Mouse (Mus musculus) liver, embryonic 16.5 days (tissue): ENCODE results near the gene Cers5. TPM values are rescaled to one million over a fixed set of nuclear protein-coding genes. Genes with fewer than 3 reads are reported as not detected.

Source experiments
- ATAC-seq: fragments of 200-750 bp; cut with Nextera tagmentation; 2 replicates; pipeline ENCODE4 v1.8.0; 2017; ENCODE audit warnings: low read depth, mild to moderate bottlenecking, moderate number of reproducible peaks, moderate library complexity
- H3K27ac ChIP-seq: fragments of 300-500 bp; sonication (generic); 2 replicates; pipeline ENCODE4 v1.5.1; 2014; ENCODE audit warnings: mild to moderate bottlenecking, low read length
- H3K27me3 ChIP-seq: fragments of 300-500 bp; sonication (generic); 2 replicates; pipeline ENCODE4 v1.6.1; 2014; ENCODE audit warnings: low read depth, low read length, mixed read lengths; ENCODE audit not compliant: control insufficient read depth, insufficient read depth
- H3K36me3 ChIP-seq: fragments of 300-500 bp; sonication (generic); 2 replicates; pipeline ENCODE4 v1.6.1; 2014; ENCODE audit warnings: mild to moderate bottlenecking; ENCODE audit not compliant: control insufficient read depth, insufficient read depth
- H3K4me1 ChIP-seq: fragments of 300-500 bp; sonication (generic); 2 replicates; pipeline ENCODE4 v1.6.1; 2014; ENCODE audit warnings: low read depth, low read length, mixed read lengths; ENCODE audit not compliant: control insufficient read depth
- H3K4me2 ChIP-seq: fragments of 300-500 bp; sonication (generic); 2 replicates; pipeline ENCODE4 v1.6.1; 2014; ENCODE audit warnings: low read depth, low read length, mixed read lengths
- H3K4me3 ChIP-seq: fragments of 300-500 bp; sonication (generic); 2 replicates; pipeline ENCODE4 v1.5.1; 2014; ENCODE audit warnings: low read depth, mild to moderate bottlenecking, low read length
- H3K9ac ChIP-seq: fragments of 300-500 bp; sonication (generic); 2 replicates; pipeline ENCODE4 v1.6.1; 2014; ENCODE audit warnings: low read depth, low read length
- H3K9me3 ChIP-seq: fragments of 300-500 bp; sonication (generic); replicated peaks from 2 replicates; pipeline ENCODE4 v1.6.1; 2016; ENCODE audit warnings: low read length; ENCODE audit not compliant: control insufficient read depth
- WGBS: fragments of 180-500 bp; shearing (Covaris S2); extraction: QIAGEN DNeasy Blood & Tissue Kit; methylation state at CpG from one replicate; pipeline ENCODE4 v1.1.7; 2014; ENCODE audit not compliant: insufficient replicate concordance; 5-methylcytosine and 5-hydroxymethylcytosine counted together
- polyA plus RNA-seq: library from polyadenylated mRNA; unstranded; fragments of >200 nt; fragmentation: Nextera tagmentation; extraction: Ambion mirVana; gene quantifications from 2 replicates; pipeline ENCODE4 v1.2.1, GENCODE M21; 2015

The Cers5 gene
- polyA plus RNA-seq, 1 experiment from 2014 or later, result 6.9 TPM

DNA sequence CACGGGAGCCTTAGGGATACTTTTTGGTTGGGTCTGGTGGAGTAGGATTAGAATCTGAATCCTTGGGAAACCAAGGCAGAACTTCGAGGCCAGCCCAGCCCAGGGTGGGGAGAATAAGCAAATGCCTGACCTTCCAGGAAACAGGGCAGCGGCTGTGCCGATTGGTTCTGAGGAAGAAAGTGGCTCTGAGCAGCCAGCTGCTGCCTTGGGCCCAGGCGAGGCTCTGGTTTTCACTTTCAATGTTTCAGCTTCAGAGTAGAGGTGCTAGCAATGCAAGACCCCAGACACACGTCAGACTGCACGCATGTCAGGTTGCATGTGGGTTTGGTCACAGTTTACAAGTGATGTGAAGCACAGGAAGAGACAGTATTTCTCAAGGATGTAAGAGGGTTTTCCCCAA lies 39.4 kb upstream of the Cers5 start:
- WGBS, result 58% methylated on average over 7 of the region's 7 CpGs
- Histone ChIP-seq H3K4me2 (no peak overlapping the region), H3K27ac (no peak overlapping the region), H3K36me3 (peaks cover 6% of the 10 kb centered on the region), H3K27me3 (no peaks in the 10 kb centered on the region), H3K4me1 (no peaks in the 10 kb centered on the region), H3K9ac (no peak overlapping the region), H3K9me3 (no peaks in the 10 kb centered on the region), H3K4me3 (no peak overlapping the region)
- ATAC-seq, result no peak

- H3K9me3 ChIP-seq, result no peaks in the 10 kb centered on the region
- WGBS, result 67% methylated on average over 21 of the region's 21 CpGs
- no peak overlapping the region for H3K4me2 ChIP-seq
- H3K4me3 ChIP-seq, result no peak overlapping the region
- H3K4me1 ChIP-seq, result no peaks in the 10 kb centered on the region
- no peaks in the 10 kb centered on the region for H3K27me3 ChIP-seq
- H3K36me3 ChIP-seq, result peaks cover 2% of the 10 kb centered on the region; the same call in 1 of the 2 replicates
- no peak for ATAC-seq
- no peak overlapping the region for H3K9ac ChIP-seq
- H3K27ac ChIP-seq, result no peak overlapping the region
Observed at GRCm38 (mm10) chr15:99807776-99808735, 35.4 kb upstream of the Cers5 start.

GRCm38 (mm10) chr15:99806171-99806570 lies 33.5 kb upstream of the Cers5 start:
- no peak overlapping the region for H3K27ac ChIP-seq
- H3K36me3 ChIP-seq, result peaks cover 2% of the 10 kb centered on the region; the same call in 1 of the 2 replicates
- no peak overlapping the region for H3K4me2 ChIP-seq
- no peaks in the 10 kb centered on the region for H3K4me1 ChIP-seq
- H3K9ac ChIP-seq, result no peak overlapping the region
- H3K9me3 ChIP-seq, result no peaks in the 10 kb centered on the region
- ATAC-seq, result no peak
- no peaks in the 10 kb centered on the region for H3K27me3 ChIP-seq
- WGBS, result 40% methylated on average over 7 of the region's 7 CpGs
- no peak overlapping the region for H3K4me3 ChIP-seq

DNA sequence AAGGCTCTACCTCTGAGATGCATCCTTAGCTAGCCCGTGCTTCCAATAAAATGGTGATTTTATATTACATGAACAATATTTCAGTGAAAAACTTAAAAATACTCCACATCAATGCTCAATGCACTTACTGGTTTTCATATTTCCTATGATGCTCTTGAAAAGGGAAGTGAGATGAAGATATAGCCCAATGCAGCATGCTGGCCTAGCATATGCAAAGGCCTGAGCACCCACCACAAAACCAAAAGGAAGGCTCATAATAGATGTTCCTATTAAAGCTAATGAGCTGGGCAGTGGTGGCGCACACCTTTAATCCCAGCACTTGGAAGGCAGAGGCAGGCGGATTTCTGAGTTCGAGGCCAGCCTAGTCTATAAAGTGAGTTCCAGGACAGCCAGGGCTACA lies 33.0 kb upstream of the Cers5 start:
- Histone ChIP-seq H3K36me3 (peaks cover 2% of the 10 kb centered on the region; the same call in 1 of the 2 replicates), H3K4me2 (no peak overlapping the region), H3K9ac (no peak overlapping the region), H3K27me3 (no peaks in the 10 kb centered on the region), H3K9me3 (no peaks in the 10 kb centered on the region), H3K27ac (no peak overlapping the region), H3K4me3 (no peak overlapping the region), H3K4me1 (no peaks in the 10 kb centered on the region)
- no peak for ATAC-seq
- WGBS, result 64% methylated on average over 4 of the region's 4 CpGs

DNA sequence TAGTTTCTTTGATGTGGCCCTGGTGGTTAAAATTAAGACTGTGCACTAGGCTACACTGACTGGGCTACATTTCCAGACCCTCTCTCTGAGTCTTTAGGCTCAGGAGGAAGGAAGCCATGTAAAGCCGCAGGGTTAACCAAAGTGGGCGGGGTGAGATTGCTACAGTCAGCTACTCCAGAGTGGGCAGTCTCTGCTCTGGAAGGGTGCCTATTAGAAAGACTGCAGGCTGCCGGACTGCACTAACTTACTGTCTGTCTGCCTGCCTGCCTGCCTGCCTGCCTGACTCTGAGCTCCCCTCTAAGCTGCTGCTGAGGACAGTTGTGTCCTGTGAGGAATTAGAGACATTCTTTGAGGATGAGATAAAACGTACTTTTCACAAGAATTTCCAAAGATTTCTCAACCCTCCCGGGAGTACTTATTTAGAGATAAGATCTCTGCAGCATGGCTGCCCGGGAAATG lies 30.5 kb upstream of the Cers5 start:
- H3K4me3 ChIP-seq, result no peak overlapping the region
- peaks cover 2% of the 10 kb centered on the region; the same call in 1 of the 2 replicates for H3K36me3 ChIP-seq
- 12% methylated on average over 6 of the region's 6 CpGs for WGBS
- no peaks in the 10 kb centered on the region for H3K9me3 ChIP-seq
- H3K4me2 ChIP-seq, result no peak overlapping the region
- no peak overlapping the region for H3K9ac ChIP-seq
- no peaks in the 10 kb centered on the region for H3K27me3 ChIP-seq
- no peak for ATAC-seq
- H3K27ac ChIP-seq, result no peak overlapping the region
- no peaks in the 10 kb centered on the region for H3K4me1 ChIP-seq

DNA sequence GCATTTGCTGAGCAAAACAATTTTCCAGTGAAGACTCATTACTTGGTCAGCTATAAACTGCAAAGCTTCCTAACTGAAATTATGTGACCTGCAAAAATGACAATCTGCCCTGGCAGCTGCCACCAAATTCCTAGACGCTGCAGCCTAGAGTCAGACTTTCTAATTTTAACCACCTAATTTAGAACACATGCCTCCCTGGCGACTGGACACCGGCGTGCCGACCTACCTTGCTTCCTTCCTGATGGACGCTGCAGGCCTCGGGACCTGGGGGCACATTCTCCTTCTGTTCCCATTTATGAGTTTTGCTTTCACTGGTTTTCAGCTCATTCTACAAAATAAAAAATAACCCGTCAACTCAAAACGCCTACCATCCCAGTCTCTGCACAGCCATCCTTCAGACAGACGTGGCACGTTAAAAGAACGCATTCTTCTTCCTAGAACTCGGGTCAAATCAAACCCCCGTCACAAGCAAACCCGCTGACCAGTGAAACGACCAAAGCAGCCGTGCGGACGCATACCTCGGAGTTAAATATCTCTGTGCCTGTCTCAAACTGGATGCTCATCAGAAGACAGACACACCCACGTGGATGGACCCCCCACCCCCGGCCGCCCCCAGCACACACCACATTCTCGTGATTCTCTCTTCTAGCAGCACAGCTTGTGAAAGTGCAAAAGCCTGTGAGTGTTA lies 29.3 kb upstream of the Cers5 start:
- no peak for ATAC-seq
- H3K36me3 ChIP-seq, result peaks cover 2% of the 10 kb centered on the region; the same call in 1 of the 2 replicates
- H3K4me1 ChIP-seq, result no peaks in the 10 kb centered on the region
- no peak overlapping the region for H3K4me3 ChIP-seq
- no peaks in the 10 kb centered on the region for H3K27me3 ChIP-seq
- WGBS, result 57% methylated on average over 24 of the region's 24 CpGs
- H3K4me2 ChIP-seq, result no peak overlapping the region
- no peaks in the 10 kb centered on the region for H3K9me3 ChIP-seq
- no peak overlapping the region for H3K9ac ChIP-seq
- no peak overlapping the region for H3K27ac ChIP-seq

- H3K4me1 ChIP-seq, result no peaks in the 10 kb centered on the region
- no peak overlapping the region for H3K4me2 ChIP-seq
- WGBS, result 60% methylated on average over 6 of the region's 6 CpGs
- no peak for ATAC-seq
- H3K4me3 ChIP-seq, result no peak overlapping the region
- peaks cover 4% of the 10 kb centered on the region; the same call in 1 of the 2 replicates for H3K36me3 ChIP-seq
- no peak overlapping the region for H3K27ac ChIP-seq
- no peak overlapping the region for H3K9ac ChIP-seq
- no peaks in the 10 kb centered on the region for H3K9me3 ChIP-seq
- H3K27me3 ChIP-seq, result no peaks in the 10 kb centered on the region
Observed at GRCm38 (mm10) chr15:99799706-99800105, 27.0 kb upstream of the Cers5 start.

GRCm38 (mm10) chr15:99797898-99798297 lies 25.2 kb upstream of the Cers5 start:
- H3K9me3 ChIP-seq, result no peaks in the 10 kb centered on the region
- H3K4me2 ChIP-seq, result no peak overlapping the region
- H3K4me1 ChIP-seq, result no peaks in the 10 kb centered on the region
- H3K36me3 ChIP-seq, result peaks cover 4% of the 10 kb centered on the region; the same call in 1 of the 2 replicates
- H3K27me3 ChIP-seq, result no peaks in the 10 kb centered on the region
- no peak for ATAC-seq
- no peak overlapping the region for H3K4me3 ChIP-seq
- no peak overlapping the region for H3K9ac ChIP-seq
- 68% methylated on average over 5 of the region's 5 CpGs for WGBS
- no peak overlapping the region for H3K27ac ChIP-seq

DNA sequence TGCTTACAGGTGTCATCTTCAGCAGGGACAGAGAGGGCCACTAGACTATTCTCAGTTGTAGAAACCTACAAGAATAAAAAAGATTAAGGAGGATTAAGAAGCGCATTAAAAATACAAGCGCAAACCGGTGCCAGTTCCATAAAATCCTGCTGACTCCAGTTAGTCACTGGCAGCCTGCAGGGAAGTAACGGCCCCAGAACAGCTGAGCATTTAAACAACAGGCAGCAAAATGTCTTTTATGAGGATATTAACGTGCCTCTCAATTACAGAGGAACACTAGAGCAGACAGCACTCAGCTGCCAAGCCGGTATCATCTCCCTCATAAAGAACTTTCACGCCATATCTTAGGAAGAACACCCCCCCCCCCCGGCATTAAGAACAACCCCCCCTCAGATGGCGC lies 24.1 kb upstream of the Cers5 start:
- H3K9me3 ChIP-seq, result no peaks in the 10 kb centered on the region
- no peaks in the 10 kb centered on the region for H3K4me1 ChIP-seq
- peaks cover 9% of the 10 kb centered on the region for H3K36me3 ChIP-seq
- H3K27ac ChIP-seq, result no peak overlapping the region
- no peak for ATAC-seq
- H3K4me2 ChIP-seq, result no peak overlapping the region
- H3K27me3 ChIP-seq, result no peaks in the 10 kb centered on the region
- H3K9ac ChIP-seq, result no peak overlapping the region
- no peak overlapping the region for H3K4me3 ChIP-seq
- WGBS, result 71% methylated on average over 9 of the region's 9 CpGs
